Mouse (Mus musculus) Patski (cell line): ENCODE results near the gene Zcchc14. TPM values are rescaled to one million over a fixed set of nuclear protein-coding genes. Genes with fewer than 3 reads are reported as not detected.
"Not testable (repeated sequence)": the region's sequence is repeated elsewhere in the genome, so short reads cannot be mapped to it uniquely, and the experiment has no call there.

Experiments
- ATAC-seq: fragments of 100-300 bp; one replicate; pipeline ENCODE4 v1.8.0; 2021
- CTCF ChIA-PET: fragments of 350-600 bp; sonication (Branson Sonifier 250); formaldehyde crosslinking; loops from one replicate; lab custom pipeline; 2022; ENCODE audit warnings: inconsistent platforms; lab: Charles Lee
- POLR2A ChIA-PET: fragments of 350-600 bp; sonication (Branson Sonifier 250); formaldehyde crosslinking; loops from one replicate; lab custom pipeline; 2022; ENCODE audit warnings: antibody characterized with exemption, inconsistent platforms; lab: Charles Lee
- DNase-seq: peaks from one replicate; pipeline ENCODE4 v3.0.0-alpha.2; 2011; ENCODE audit warnings: low read depth, low spot score
- H3K27me3 ChIP-seq: fragments of 371-371 bp; one replicate; pipeline ENCODE4 v1.5.1; 2021
- CTCF ChIP-seq: fragments of 100-300 bp; IDR thresholded peaks from one replicate; pipeline ENCODE4 v1.5.1; 2021
- in situ Hi-C: fragments of 300-500 bp; cut with MboI; formaldehyde crosslinking; loops from 3 replicates; pipeline ENCODE4 v1.11.1; 2018; ENCODE audit warnings: low pct_unique_long_range_greater_than_20kb, mixed read lengths
- polyA plus RNA-seq: library from polyadenylated mRNA; unstranded; gene quantifications from one replicate; pipeline ENCODE4 v1.2.3, GENCODE M21; 2021

Gene Zcchc14
- polyA plus RNA-seq, 1 experiment from 2014 or later: 36.4 TPM

DNA sequence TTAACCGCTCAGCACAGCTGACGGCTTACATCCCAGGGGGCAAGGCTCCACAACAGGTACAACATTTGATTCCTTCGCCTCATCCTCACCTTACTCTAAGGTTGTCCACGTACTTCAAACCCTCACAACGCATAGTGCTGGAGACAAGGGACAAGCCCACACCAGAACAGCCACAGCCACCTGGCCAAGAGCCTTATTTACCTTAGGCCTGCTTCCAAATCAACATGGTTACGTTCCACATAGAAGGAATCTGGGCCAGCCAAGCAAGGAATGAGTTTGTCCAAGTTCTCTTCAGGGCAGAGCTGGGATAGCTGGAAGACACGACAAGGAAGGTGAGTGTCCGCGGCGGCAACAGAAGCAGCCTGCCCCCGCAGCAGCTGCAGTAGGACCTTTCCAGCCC, 42.8 kb downstream of the Zcchc14 start:
- no peaks in the 10 kb centered on the region for H3K27me3 ChIP-seq

GRCm38 (mm10) chr8:121609251-121609650, 43.5 kb downstream of the Zcchc14 start:
- ChIA-PET CTCF (interaction anchor here (1.0 to 2.5 kb wide), 4 partner anchors 10 to 18 kb away, joined by 3 to 9 read pairs (median 5); no protein-coding TSS in a partner anchor), POLR2A (no interaction called here)
- DNase-seq (no peak), ATAC-seq (no peak)
- H3K27me3 ChIP-seq: no peaks in the 10 kb centered on the region
- in situ Hi-C loops: loop anchor here (5.0 kb wide), 1 partner anchor 63 kb away; no protein-coding TSS in a partner anchor
- no peak for TF ChIP-seq CTCF

More for the DNA sequence above, 42.8 kb downstream of the Zcchc14 start:
- ChIA-PET CTCF (interaction anchor here (1.0 kb wide), 1 partner anchor 12 kb away, joined by 3 read pairs; no protein-coding TSS in a partner anchor), POLR2A (no interaction called here)
- in situ Hi-C loops: loop anchor here (5.0 kb wide), 1 partner anchor 62 kb away; no protein-coding TSS in a partner anchor
- DNase-seq: no peak
- no peak for ATAC-seq
- TF ChIP-seq CTCF: no peak

- ChIA-PET POLR2A (interaction anchor here (1.3 kb wide), 1 partner anchor 15 kb away, joined by 4 read pairs; no protein-coding TSS in a partner anchor), CTCF (interaction anchor here (0.7 to 2.5 kb wide), 14 partner anchors 9 to 77 kb away, joined by 3 to 12 read pairs (median 4); no protein-coding TSS in a partner anchor)
- TF ChIP-seq CTCF: no peak
- in situ Hi-C loops: loop anchor here (5.0 kb wide), 1 partner anchor 65 kb away; no protein-coding TSS in a partner anchor
- DNase-seq (no peak), ATAC-seq (no peak)
- no peaks in the 10 kb centered on the region for H3K27me3 ChIP-seq
These were observed 45.0 kb downstream of the Zcchc14 start for GRCm38 (mm10) chr8:121607661-121608060.

DNA sequence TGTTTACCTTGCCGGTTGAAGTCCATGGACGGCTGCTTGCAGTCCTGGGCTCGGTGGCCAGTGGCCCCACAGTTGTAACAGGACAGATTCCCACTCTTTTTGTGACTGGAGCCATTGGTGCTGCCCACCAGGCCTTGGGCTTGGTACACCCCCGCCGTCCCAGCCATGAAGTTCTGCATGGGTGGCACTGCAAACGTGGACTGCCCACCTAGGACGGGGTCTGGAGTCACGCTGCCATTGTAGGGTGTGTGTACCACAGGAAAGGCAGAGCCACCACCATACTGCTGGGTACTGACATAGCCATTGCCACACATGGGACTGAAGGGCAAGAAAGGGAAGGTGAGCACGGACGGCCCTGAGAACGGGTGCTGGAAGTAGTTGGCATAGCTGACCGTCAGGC, 48.9 kb downstream of the Zcchc14 start:
- no peaks in the 10 kb centered on the region for H3K27me3 ChIP-seq
- POLR2A ChIA-PET: interaction anchor here (0.7 kb wide), 1 partner anchor 41 kb away, joined by 5 read pairs; no protein-coding TSS in a partner anchor
- CTCF ChIA-PET: interaction anchor here (0.8 to 2.7 kb wide), 7 partner anchors 11 to 51 kb away, joined by 3 to 12 read pairs (median 7); no protein-coding TSS in a partner anchor
- DNase-seq (no peak), ATAC-seq (no peak)
- no peak for TF ChIP-seq CTCF
- in situ Hi-C loops: no loop called here

DNA sequence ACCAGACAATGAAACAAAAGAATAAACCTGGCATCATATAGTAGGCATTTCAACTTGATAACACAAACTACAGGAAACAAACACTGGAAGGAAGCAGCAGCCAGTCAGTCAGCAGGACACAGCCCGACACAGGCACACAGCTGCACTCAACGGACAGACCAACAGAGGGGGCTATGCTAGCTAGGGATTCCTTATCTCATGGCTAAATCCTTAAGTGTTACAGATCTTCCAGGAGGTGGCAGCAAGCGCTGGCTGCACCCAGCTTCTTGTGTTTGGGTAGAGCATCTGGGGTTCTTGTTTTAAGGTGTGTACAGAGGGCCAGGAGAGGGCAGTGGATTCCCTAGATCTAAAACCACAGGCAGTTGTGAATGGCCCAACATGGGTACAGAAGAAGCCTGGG, 49.8 kb downstream of the Zcchc14 start:
- in situ Hi-C loops: no loop called here
- TF ChIP-seq CTCF: no peak
- DNase-seq: no peak
- POLR2A ChIA-PET: interaction anchor here (0.6 to 0.7 kb wide), 3 partner anchors 34 to 49 kb away, joined by 3 to 5 read pairs (median 4); no protein-coding TSS in a partner anchor
- ATAC-seq: peak; percentile 21
- CTCF ChIA-PET: interaction anchor here (0.6 to 2.7 kb wide), 16 partner anchors 9 to 228 kb away, joined by 3 to 15 read pairs (median 4); no protein-coding TSS in a partner anchor
- no peaks in the 10 kb centered on the region for H3K27me3 ChIP-seq

GRCm38 (mm10) chr8:121602411-121602810, 50.3 kb downstream of the Zcchc14 start:
- POLR2A ChIA-PET: interaction anchor here (0.6 to 0.7 kb wide), 2 partner anchors 33 to 365 kb away, joined by 3 to 4 read pairs; no protein-coding TSS in a partner anchor
- no peak for TF ChIP-seq CTCF
- CTCF ChIA-PET: interaction anchor here (0.6 to 2.7 kb wide), 15 partner anchors 9 to 229 kb away, joined by 3 to 15 read pairs (median 4); no protein-coding TSS in a partner anchor
- DNase-seq: no peak
- ATAC-seq: no peak
- in situ Hi-C loops: no loop called here
- H3K27me3 ChIP-seq: no peaks in the 10 kb centered on the region

DNA sequence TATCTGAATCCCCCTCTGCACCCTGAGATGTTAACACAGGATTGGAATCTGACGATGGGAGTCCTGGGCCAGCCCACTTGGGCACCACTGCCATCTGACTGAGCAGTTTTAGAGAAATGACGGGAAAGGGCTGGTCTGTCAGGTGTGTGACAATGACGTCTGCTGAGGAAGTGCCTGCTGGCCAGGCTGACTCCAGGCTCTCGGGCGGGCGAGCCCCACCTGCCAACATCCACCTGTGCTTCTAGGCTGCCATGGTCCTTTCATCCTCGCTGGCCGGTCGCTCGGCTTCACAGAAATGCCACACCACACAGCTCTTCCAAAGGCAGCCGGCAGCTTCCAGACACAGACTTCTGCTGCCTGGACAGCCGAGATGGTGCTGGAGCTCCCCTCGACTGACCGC, 52.9 kb downstream of the Zcchc14 start:
- ChIA-PET POLR2A (interaction anchor here (1.0 kb wide), 1 partner anchor 68 kb away, joined by 3 read pairs; no protein-coding TSS in a partner anchor), CTCF (interaction anchor here (0.7 to 1.2 kb wide), 4 partner anchors 9 to 85 kb away, joined by 3 to 4 read pairs (median 3); no protein-coding TSS in a partner anchor)
- ATAC-seq (no peak), DNase-seq (no peak)
- in situ Hi-C loops: no loop called here
- no peaks in the 10 kb centered on the region for H3K27me3 ChIP-seq
- TF ChIP-seq CTCF: no peak

GRCm38 (mm10) chr8:121598892-121599291, 53.8 kb downstream of the Zcchc14 start:
- in situ Hi-C loops: no loop called here

DNA sequence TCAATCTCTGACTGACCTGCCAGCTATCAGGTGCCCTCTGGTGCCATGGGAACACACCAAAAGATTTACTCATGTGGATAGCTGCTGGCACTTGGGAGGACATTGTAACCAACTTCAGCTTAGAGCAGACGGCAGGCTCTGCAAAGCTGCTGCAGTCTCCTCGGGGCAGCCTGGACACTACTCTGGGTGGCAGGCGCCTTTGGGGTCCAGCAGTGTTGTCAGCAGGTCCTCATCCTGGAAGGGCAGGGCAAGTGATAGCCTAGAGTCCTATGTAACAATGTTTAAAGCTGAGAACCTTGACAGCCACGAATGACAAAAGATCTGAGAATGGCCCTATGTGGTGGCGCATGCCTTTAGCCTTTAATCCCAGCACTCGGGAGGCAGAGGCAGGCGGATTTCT, 54.5 kb downstream of the Zcchc14 start:
- in situ Hi-C loops: no loop called here
- ChIA-PET CTCF (interaction anchor here (1.0 kb wide), 1 partner anchor 50 kb away, joined by 4 read pairs; no protein-coding TSS in a partner anchor), POLR2A (no interaction called here)
- no peak for TF ChIP-seq CTCF
- no peak for DNase-seq
- no peak for ATAC-seq
- H3K27me3 ChIP-seq: no peaks in the 10 kb centered on the region

More at GRCm38 (mm10) chr8:121598892-121599291, 53.8 kb downstream of the Zcchc14 start:
- TF ChIP-seq CTCF: no peak
- no peaks in the 10 kb centered on the region for H3K27me3 ChIP-seq
- peak; percentile 60 for ATAC-seq
- ChIA-PET POLR2A (interaction anchor here (1.0 kb wide), 1 partner anchor 67 kb away, joined by 3 read pairs; no protein-coding TSS in a partner anchor), CTCF (interaction anchor here (0.7 to 1.2 kb wide), 3 partner anchors 10 to 86 kb away, joined by 3 to 4 read pairs (median 3); no protein-coding TSS in a partner anchor)
- DNase-seq: no peak

DNA sequence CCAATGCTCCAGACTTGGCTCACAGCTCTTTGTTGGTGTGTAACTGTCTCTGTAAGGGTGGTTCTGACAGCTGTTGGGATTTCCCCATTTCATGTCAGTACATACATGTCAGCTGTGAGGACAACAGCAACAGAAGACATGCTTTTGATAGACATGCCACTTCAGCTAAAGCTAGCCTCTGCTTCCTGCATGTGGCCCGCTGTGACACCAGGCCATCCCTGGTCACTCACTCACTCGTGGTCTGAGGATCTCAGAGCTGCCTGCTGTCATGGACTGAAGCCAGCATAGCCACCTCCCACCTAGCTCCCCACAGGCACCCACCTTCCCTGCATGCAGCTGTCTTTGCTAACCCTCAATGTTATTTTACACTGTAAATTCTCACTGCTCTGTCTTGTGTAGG, 55.2 kb downstream of the Zcchc14 start:
- POLR2A ChIA-PET, H3K27me3 ChIP-seq, ATAC-seq, in situ Hi-C loops, DNase-seq: not testable (repeated sequence)
- CTCF ChIA-PET: interaction anchor here (1.0 kb wide), 1 partner anchor 49 kb away, joined by 4 read pairs; no protein-coding TSS in a partner anchor
